Comparison of ENCODE assay signal across 8 mouse cellular contexts in genomic region chr7:16874756-16875309, GRCm38 (mm10). TPM values are rescaled to one million over a fixed set of nuclear protein-coding genes. Genes with fewer than 3 reads are reported as not detected.
DNase-seq lines count a peak whose midpoint lies in the region; ATAC-seq lines count a peak whose summit lies in the region.

No protein-coding gene starts in this region.

- H3K4me3 ChIP-seq in hindbrain, embryonic 16.5 days (ENCODE audit: low read length) = peak overlapping the region; percentile 84
- peak overlapping the region; percentile 37 for H3K4me3 ChIP-seq in macrophage (ENCODE audit: inconsistent target)

- H3K4me2 ChIP-seq in hindbrain, embryonic 16.5 days (ENCODE audit: low read length) = peak overlapping the region; percentile 76

- H3K9ac ChIP-seq in hindbrain, embryonic 16.5 days (ENCODE audit: low read depth, low read length) = peak overlapping the region; percentile 93; the same call in 1 of the 2 replicates

- H3K27ac ChIP-seq in hindbrain, embryonic 16.5 days (ENCODE audit: low read depth, low read length) = peak overlapping the region; percentile 89
- H3K27ac ChIP-seq in macrophage = peak overlapping the region; percentile 66

- peaks cover 13% of the 10 kb centered on the region for H3K4me1 ChIP-seq in hindbrain, embryonic 16.5 days (ENCODE audit: control insufficient read depth, insufficient read depth, low read depth, low read length)

- no peaks in the 10 kb centered on the region for H3K36me3 ChIP-seq in hindbrain, embryonic 16.5 days (ENCODE audit: control insufficient read depth, insufficient read depth, low read length)
- H3K36me3 ChIP-seq in macrophage (ENCODE audit: inconsistent target) = 0 out of 2 replicates have a peak, but pooled peaks cover 4% of the 10 kb centered on the region

- peak; percentile 99 for DNase-seq in WW6 (ENCODE audit: low read depth, low spot score)
- peak; percentile 96 to 99 for DNase-seq in cerebellum, postnatal 4 days (ENCODE audit: low spot score in 2 of 2)
- DNase-seq in gastrocnemius, adult 18-20 months (ENCODE audit: low spot score) = peak; percentile 100
- DNase-seq in left cerebral cortex, adult 18-20 months (ENCODE audit: low spot score in 2 of 2) = peak; percentile 99 to 100
- DNase-seq in right cerebral cortex, adult 18-20 months = peak; percentile 100
- DNase-seq in urinary bladder, postnatal 10 days (ENCODE audit: low spot score) = peak; percentile 96

- H3K9me3 ChIP-seq in hindbrain, embryonic 16.5 days (ENCODE audit: control insufficient read depth, low read length) = no peaks in the 10 kb centered on the region

- H3K27me3 ChIP-seq in hindbrain, embryonic 16.5 days (replicated peaks; ENCODE audit: control insufficient read depth, insufficient read depth, low read length) = no peaks in the 10 kb centered on the region

- H3K79me2 ChIP-seq in macrophage (ENCODE audit: inconsistent target) = no peaks in the 10 kb centered on the region

- ATAC-seq in hindbrain, embryonic 16.5 days = peak; percentile 96

- 0% methylated on average over 32 of the region's 33 CpGs for WGBS in hindbrain, embryonic 16.5 days
- 1% methylated on average over 27 of the region's 33 CpGs for WGBS in macrophage (ENCODE audit: missing documents)

RNA-seq across cellular contexts. Expression of gene Dact3, which starts 0.3 kb away (rescaled TPM):
- 1 to 10 TPM in 1 of 2 experiments, under 1 TPM in 1; 0.89 to 1.6 TPM for total RNA-seq in gastrocnemius, adult 18-20 months (2021)
- 2.9 and 3.5 TPM in 2 replicates for polyA plus RNA-seq in hindbrain, embryonic 16.5 days (2015; fragmentation: Nextera tagmentation; extraction: Ambion mirVana)
- 100 to 1,000 TPM; 186 to 201 TPM for total RNA-seq in left cerebral cortex, adult 18-20 months (2021)
- total RNA-seq in macrophage (2018; cell fraction: chromatin; rRNA removed) = 1 to 10 TPM in 2 of 26 experiments, under 1 TPM in 2, not detected in 22; 0.22 to 3.4 (median 0.92) TPM
- under 1 TPM; 0.03 to 0.60 (median 0.14) TPM for total RNA-seq in macrophage (2018; cell fraction: cytosol; rRNA removed)
- under 1 TPM in 16 of 26 experiments, not detected in 10; 0.12 to 0.49 (median 0.28) TPM for total RNA-seq in macrophage (2018; cell fraction: nucleus; rRNA removed)
- polyA plus RNA-seq in macrophage (2018) = 0.15 to 0.32 TPM (median 0.31 TPM) in 3 replicates

RNA-seq across cellular contexts. Expression of gene Gng8, which starts 16.8 kb away (rescaled TPM):
- under 1 TPM; 0.37 to 0.71 TPM for total RNA-seq in gastrocnemius, adult 18-20 months (2021)
- polyA plus RNA-seq in hindbrain, embryonic 16.5 days (2015; fragmentation: Nextera tagmentation; extraction: Ambion mirVana) = 1.5 and 1.6 TPM in 2 replicates
- total RNA-seq in left cerebral cortex, adult 18-20 months (2021) = 1 to 10 TPM; 2.9 to 3.4 TPM
- 1 to 10 TPM in 2 of 26 experiments, not detected in 24; 1.3 to 1.8 TPM for total RNA-seq in macrophage (2018; cell fraction: chromatin; rRNA removed)
- total RNA-seq in macrophage (2018; cell fraction: cytosol; rRNA removed) = under 1 TPM in 3 of 26 experiments, not detected in 23; 0.15 to 0.31 (median 0.17) TPM
- 1 to 10 TPM in 2 of 26 experiments, not detected in 24; 1.4 TPM for total RNA-seq in macrophage (2018; cell fraction: nucleus; rRNA removed)
- not detected in 3 replicates for polyA plus RNA-seq in macrophage (2018)

RNA-seq across cellular contexts. Expression of gene Ptgir, which starts 31.5 kb away (rescaled TPM):
- 1 to 10 TPM in 1 of 2 experiments, under 1 TPM in 1; 0.39 to 2.2 TPM for total RNA-seq in gastrocnemius, adult 18-20 months (2021)
- 0.14 and 0.26 TPM in 2 replicates for polyA plus RNA-seq in hindbrain, embryonic 16.5 days (2015; fragmentation: Nextera tagmentation; extraction: Ambion mirVana)
- under 1 TPM in 1 of 2 experiments, not detected in 1; 0.12 TPM for total RNA-seq in left cerebral cortex, adult 18-20 months (2021)
- 10 to 100 TPM in 2 of 26 experiments, 1 to 10 TPM in 24; 1.4 to 12.8 (median 4.6) TPM for total RNA-seq in macrophage (2018; cell fraction: chromatin; rRNA removed)
- total RNA-seq in macrophage (2018; cell fraction: cytosol; rRNA removed) = 10 to 100 TPM in 7 of 26 experiments, 1 to 10 TPM in 19; 2.9 to 21.7 (median 7.9) TPM
- total RNA-seq in macrophage (2018; cell fraction: nucleus; rRNA removed) = 10 to 100 TPM in 18 of 26 experiments, 1 to 10 TPM in 8; 3.3 to 24.8 (median 11.9) TPM
- polyA plus RNA-seq in macrophage (2018) = 2.2 to 3.8 TPM (median 3.6 TPM) in 3 replicates

RNA-seq across cellular contexts. Expression of gene Prkd2, which starts 32.1 kb away (rescaled TPM):
- total RNA-seq in gastrocnemius, adult 18-20 months (2021) = 1 to 10 TPM; 4.9 to 5.9 TPM
- 5.2 and 6.5 TPM in 2 replicates for polyA plus RNA-seq in hindbrain, embryonic 16.5 days (2015; fragmentation: Nextera tagmentation; extraction: Ambion mirVana)
- 1 to 10 TPM; 5.6 to 7.8 TPM for total RNA-seq in left cerebral cortex, adult 18-20 months (2021)
- 10 to 100 TPM in 18 of 26 experiments, 1 to 10 TPM in 8; 3.4 to 27.0 (median 12.2) TPM for total RNA-seq in macrophage (2018; cell fraction: chromatin; rRNA removed)
- total RNA-seq in macrophage (2018; cell fraction: cytosol; rRNA removed) = 1 to 10 TPM; 2.7 to 8.6 (median 5.6) TPM
- total RNA-seq in macrophage (2018; cell fraction: nucleus; rRNA removed) = 10 to 100 TPM in 10 of 26 experiments, 1 to 10 TPM in 16; 3.1 to 15.4 (median 7.7) TPM
- polyA plus RNA-seq in macrophage (2018) = 3.7 to 6.1 TPM (median 4.8 TPM) in 3 replicates

RNA-seq across cellular contexts. Expression of gene Calm3, which starts 49.1 kb away (rescaled TPM):
- total RNA-seq in gastrocnemius, adult 18-20 months (2021) = 100 to 1,000 TPM; 334 to 349 TPM
- 419 and 442 TPM in 2 replicates for polyA plus RNA-seq in hindbrain, embryonic 16.5 days (2015; fragmentation: Nextera tagmentation; extraction: Ambion mirVana)
- 1,000 to 10,000 TPM; 1,746 to 1,798 TPM for total RNA-seq in left cerebral cortex, adult 18-20 months (2021)
- 10 to 100 TPM in 19 of 26 experiments, 1 to 10 TPM in 7; 3.3 to 45.5 (median 14.6) TPM for total RNA-seq in macrophage (2018; cell fraction: chromatin; rRNA removed)
- 100 to 1,000 TPM; 134 to 213 (median 179) TPM for total RNA-seq in macrophage (2018; cell fraction: cytosol; rRNA removed)
- total RNA-seq in macrophage (2018; cell fraction: nucleus; rRNA removed) = 100 to 1,000 TPM in 1 of 26 experiments, 10 to 100 TPM in 25; 23.9 to 119 (median 63.2) TPM
- 148 to 197 TPM (median 177 TPM) in 3 replicates for polyA plus RNA-seq in macrophage (2018)

Comparison
In these comparisons a context has a peak if more than half of its experiments do, and no peak if none do; other contexts are left out.
1. Peak in every context shown above with its lines: DNase-seq, ATAC-seq, H3K4me3 ChIP-seq and H3K27ac ChIP-seq.
2. RNA of gene Dact3, which starts 0.3 kb away (total RNA-seq): 186 to 201 TPM in left cerebral cortex, adult 18-20 months; 0.89 to 1.6 TPM in gastrocnemius, adult 18-20 months; every median in the first group is over 10 times any median in the second.